Mouse (Mus musculus) ovary, adult 2 months (tissue): ENCODE data around the gene Vmn2r14. TPM values are rescaled to one million over a fixed set of nuclear protein-coding genes. Genes with fewer than 3 reads are reported as not detected.

ENCODE experiments used
- polyA plus RNA-seq: library from polyadenylated mRNA; depleted of rRNA; stranded (reverse); fragments of >200 nt; gene quantifications from 2 replicates; pipeline ENCODE4 v1.2.3, GENCODE M21; 2012; rRNA removed

Gene Vmn2r14
- polyA plus RNA-seq, result not detected in 2 replicates

DNA sequence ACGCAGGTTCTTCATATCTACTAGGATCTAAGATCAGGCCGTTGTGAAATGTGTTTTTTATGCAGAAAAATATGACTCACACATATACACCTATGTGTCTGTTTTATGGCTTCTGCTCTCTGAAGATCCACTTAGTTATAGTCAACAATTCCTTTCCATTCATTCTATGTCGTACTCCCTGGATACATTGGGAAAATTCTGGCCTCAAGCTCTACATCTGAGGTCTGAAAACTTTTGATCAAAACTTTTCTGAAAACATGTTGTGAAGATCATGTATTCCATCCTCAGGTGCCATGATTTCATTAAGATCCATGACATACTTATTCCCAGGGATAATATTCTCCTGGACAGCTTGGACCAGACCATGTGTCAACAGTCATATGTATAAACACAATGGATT is at the start of gene Vmn2r14:
Vmn2r14 (minus strand) TSS at position 101 of the 400 bp plus-strand sequence.

DNA sequence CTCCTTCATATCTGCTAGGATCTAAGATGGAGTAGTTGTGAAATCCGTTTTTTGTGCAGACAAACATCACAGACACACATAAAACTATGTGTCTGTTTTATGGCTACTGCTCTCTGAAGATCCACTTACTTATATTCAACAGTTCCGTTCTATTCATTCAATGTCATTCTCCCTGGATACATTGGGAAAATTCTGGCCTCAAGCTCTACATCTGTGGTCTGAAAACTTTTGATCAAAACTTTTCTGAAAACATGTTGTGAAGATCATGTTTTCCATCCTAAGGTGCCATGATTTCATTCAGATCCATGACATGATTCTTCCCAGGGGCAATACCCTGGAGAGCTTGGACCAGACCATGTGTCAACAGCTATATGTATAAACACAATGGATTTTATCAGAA is 32.4 kb downstream of the Vmn2r14 start, which contains the start of gene Vmn2r13:
Vmn2r13 (minus strand) TSS at position 101 of the 400 bp plus-strand sequence.

Other genes starting within 250 kb of the Vmn2r14 start
- gene Vmn2r10, start 218.2 kb downstream of the Vmn2r14 start, polyA plus RNA-seq, result not detected in 2 replicates
- gene Vmn2r11, start 165.1 kb downstream of the Vmn2r14 start, polyA plus RNA-seq, result not detected in 2 replicates
- gene Vmn2r12, start 126.8 kb downstream of the Vmn2r14 start, polyA plus RNA-seq, result not detected in 2 replicates
- not detected in 2 replicates for gene Vmn2r13, start 32.5 kb downstream of the Vmn2r14 start, polyA plus RNA-seq
- not detected in 2 replicates for gene Vmn2r15, start 72.9 kb upstream of the Vmn2r14 start, polyA plus RNA-seq
- not detected in 2 replicates for gene Vmn2r16, start 105.5 kb upstream of the Vmn2r14 start, polyA plus RNA-seq
- not detected in 2 replicates for gene Vmn2r17, start 195.0 kb upstream of the Vmn2r14 start, polyA plus RNA-seq